Mouse (Mus musculus) adrenal gland, adult 18-20 months (tissue): ENCODE measurements around the gene Amdhd2. TPM values are rescaled to one million over a fixed set of nuclear protein-coding genes. Genes with fewer than 3 reads are reported as not detected.

Source experiments
- DNase-seq, 2 experiments: peaks; one replicate each; pipeline ENCODE4 v3.0.0; 2021 to 2022; ENCODE audit warnings: low spot score in 2 of 2
- total RNA-seq, 2 experiments: library from RNA; stranded (reverse); gene quantifications; 1 replicate in 1 of 2; 2 replicates in 1 of 2; pipeline ENCODE4 v1.2.3; 2021

Amdhd2 gene
- total RNA-seq, 2 experiments from 2014 or later = 23.8 to 29.2 TPM

- no peak for DNase-seq
Measured at GRCm38 (mm10) chr17:24199741-24200140, 36.2 kb upstream of the Amdhd2 start.

- DNase-seq = no peak
Measured at GRCm38 (mm10) chr17:24199252-24199651, 35.7 kb upstream of the Amdhd2 start.

GRCm38 (mm10) chr17:24197032-24197824 lies 33.7 kb upstream of the Amdhd2 start:
- no peak for DNase-seq

GRCm38 (mm10) chr17:24195349-24195748 lies 31.8 kb upstream of the Amdhd2 start:
- DNase-seq = no peak

- no peak for DNase-seq
Measured at GRCm38 (mm10) chr17:24193769-24194168, 30.2 kb upstream of the Amdhd2 start.

GRCm38 (mm10) chr17:24193268-24193667 lies 29.7 kb upstream of the Amdhd2 start:
- DNase-seq = no peak

GRCm38 (mm10) chr17:24192848-24193247 lies 29.3 kb upstream of the Amdhd2 start:
- DNase-seq = no peak

- no peak for DNase-seq
Measured at GRCm38 (mm10) chr17:24191481-24191880, 27.9 kb upstream of the Amdhd2 start.

- DNase-seq = no peak
Measured at GRCm38 (mm10) chr17:24190934-24191333, 27.4 kb upstream of the Amdhd2 start.

GRCm38 (mm10) chr17:24174259-24174658 lies 10.7 kb upstream of the Amdhd2 start:
- no peak for DNase-seq

GRCm38 (mm10) chr17:24173423-24173822 lies 9.9 kb upstream of the Amdhd2 start:
- DNase-seq = peak; percentile 56 to 64

GRCm38 (mm10) chr17:24171738-24172137 lies 8.2 kb upstream of the Amdhd2 start:
- DNase-seq = no peak

GRCm38 (mm10) chr17:24170729-24171128 lies 7.2 kb upstream of the Amdhd2 start:
- DNase-seq = no peak

- no peak for DNase-seq
Measured at GRCm38 (mm10) chr17:24170125-24170524, 6.6 kb upstream of the Amdhd2 start.

- peak; percentile 92 for DNase-seq
Measured at GRCm38 (mm10) chr17:24169317-24170065, 5.9 kb upstream of the Amdhd2 start, which contains the start of gene Atp6v0c. Gene Atp6v0c, minus strand, starts transcription at chr17:24169702.

GRCm38 (mm10) chr17:24168590-24169277 lies 5.2 kb upstream of the Amdhd2 start:
- peak; percentile 56 to 71 for DNase-seq

GRCm38 (mm10) chr17:24167891-24168505 lies 4.4 kb upstream of the Amdhd2 start:
- no peak for DNase-seq

GRCm38 (mm10) chr17:24167120-24167519 lies 3.6 kb upstream of the Amdhd2 start:
- no peak for DNase-seq

- DNase-seq = no peak
Measured at GRCm38 (mm10) chr17:24164566-24165259, 1.1 kb upstream of the Amdhd2 start.

- no peak for DNase-seq
Measured at GRCm38 (mm10) chr17:24162584-24163175, 886 bp downstream of the Amdhd2 start.
